Comparison of ENCODE assay signal across 16 mouse cellular contexts in genomic region chr9:118564696-118565095, GRCm38 (mm10).
"Had no signal": no experiment of that assay in that cellular context is flagged by ENCODE, and none has a peak within 500 bp of the region (broad histone marks: within the 10 kb centered on the region; RNA-seq: fewer than 3 reads in every experiment).

No protein-coding gene starts in this region.

- H3K27ac ChIP-seq: neural tube, embryonic 13.5 days; neural tube, embryonic 15.5 days; stomach, embryonic 15.5 days; stomach, postnatal 0 days had no signal

- H3K4me2 ChIP-seq: neural tube, embryonic 13.5 days; neural tube, embryonic 15.5 days; stomach, embryonic 15.5 days had no signal

- H3K27me3 ChIP-seq: neural tube, embryonic 13.5 days; neural tube, embryonic 15.5 days; stomach, embryonic 15.5 days had no signal

- H3K4me1 ChIP-seq: neural tube, embryonic 13.5 days; neural tube, embryonic 15.5 days; stomach, embryonic 15.5 days had no signal

- H3K4me3 ChIP-seq: neural tube, embryonic 13.5 days; neural tube, embryonic 15.5 days; stomach, embryonic 15.5 days had no signal

- H3K9me3 ChIP-seq: neural tube, embryonic 13.5 days; neural tube, embryonic 15.5 days; stomach, embryonic 15.5 days had no signal

- DNase-seq: retina, postnatal 1 day; right cerebral cortex, adult 18-20 months; right cerebral cortex, postnatal 14 days; right cerebral cortex, postnatal 25 days; right cerebral cortex, postnatal 4 days; spleen, adult 18-20 months; thymus, adult 18-20 months; thymus, adult 2 months; thymus, postnatal 14 days; thymus, postnatal 25 days; thymus, postnatal 36 days; thymus, postnatal 4 days had no signal

- H3K9ac ChIP-seq: neural tube, embryonic 13.5 days; neural tube, embryonic 15.5 days; stomach, embryonic 15.5 days had no signal
